Mouse (Mus musculus): ENCODE measurements around the gene Acta2. TPM values are rescaled to one million over a fixed set of nuclear protein-coding genes. Genes with fewer than 3 reads are reported as not detected.

Gene Acta2
- polyA plus RNA-seq (2015; fragmentation: Illumina TruSeq; extraction: RNeasy Lipid Tissue Mini Kit (QIAGEN cat#74804); ENCODE audit: insufficient read depth, low read depth, low replicate concordance): 99.8 TPM

DNA sequence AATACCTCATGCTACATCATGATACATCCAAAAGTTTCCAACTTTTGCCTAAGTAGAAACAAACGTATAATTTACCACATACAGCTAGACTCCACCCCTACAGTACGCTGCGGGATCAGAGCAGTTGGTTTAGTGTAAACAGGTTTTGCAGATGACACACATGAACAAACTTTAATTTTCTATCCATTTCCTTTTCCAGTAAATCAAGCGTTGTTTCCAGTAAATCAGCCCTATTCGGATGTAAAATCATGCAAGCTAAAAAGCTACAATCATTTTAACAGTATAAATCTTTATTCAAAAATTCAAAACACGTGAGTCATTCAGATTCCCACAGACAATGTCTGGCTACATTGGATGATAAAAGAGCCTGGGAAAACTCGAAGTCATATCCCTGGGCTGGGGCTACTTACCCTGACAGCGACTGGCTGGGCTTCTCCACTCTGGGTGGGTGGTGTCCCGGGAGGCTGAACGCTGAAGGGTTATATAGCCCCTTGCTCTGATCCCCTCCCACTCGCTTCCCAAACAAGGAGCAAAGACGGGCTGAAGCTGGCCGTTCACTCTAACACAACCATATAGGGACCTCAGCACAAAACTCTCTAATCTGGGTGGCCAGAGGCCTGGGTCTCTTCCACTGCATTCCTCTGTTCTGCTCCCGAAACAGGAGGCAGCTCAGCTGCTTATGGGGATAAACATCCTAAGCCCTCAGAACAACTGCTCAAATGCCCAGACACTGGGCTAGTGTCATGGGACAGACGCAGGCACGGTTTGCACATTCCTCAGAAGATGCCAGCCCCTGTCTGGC is at the start of gene Acta2:
TSS of gene Acta2 (minus strand) at position 711 of the 802 bp plus-strand sequence.

DNA sequence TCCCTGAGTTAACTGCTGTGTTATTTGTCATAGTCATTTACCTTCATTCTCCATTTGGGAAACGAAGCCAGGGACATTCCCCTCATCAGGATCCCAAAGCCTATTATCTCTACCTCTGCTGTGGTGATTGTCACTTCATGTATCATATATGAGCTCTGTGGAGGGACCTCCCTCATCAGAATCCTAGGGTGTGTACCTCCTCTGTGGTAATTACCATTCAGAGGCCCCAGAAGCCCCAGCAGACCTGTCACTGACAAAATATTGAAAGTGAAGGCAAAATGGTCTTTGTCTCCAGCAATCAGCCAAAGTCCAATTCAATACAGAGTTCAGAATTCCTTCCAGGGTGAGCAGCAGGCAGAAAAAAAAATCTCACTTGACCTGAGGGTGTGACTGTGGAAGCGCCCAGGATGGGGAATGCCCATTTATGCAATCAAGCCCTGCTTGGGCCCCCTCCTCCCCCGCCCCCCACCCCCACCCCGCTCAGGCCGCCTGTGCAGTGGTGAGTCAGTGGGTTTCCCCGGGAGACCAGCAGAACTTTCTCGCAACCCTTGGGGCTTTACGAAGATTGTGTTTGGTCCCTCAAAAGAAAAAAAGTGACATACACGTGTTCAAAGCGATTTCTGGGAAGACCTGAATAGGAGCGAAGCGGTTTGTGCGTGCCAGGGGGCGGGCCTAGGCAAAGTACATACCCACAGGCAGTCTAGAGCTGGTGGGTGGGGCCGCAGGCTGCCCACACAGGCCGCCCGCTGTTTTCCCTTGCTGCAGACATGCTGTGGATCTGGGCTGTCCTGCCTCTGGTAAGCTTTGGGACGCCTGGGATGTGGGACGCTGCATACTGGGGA is 34.8 kb upstream of the Acta2 start, which contains the start of gene Fas:
TSS of gene Fas (plus strand) at position 719 of the 842 bp plus-strand sequence.

DNA sequence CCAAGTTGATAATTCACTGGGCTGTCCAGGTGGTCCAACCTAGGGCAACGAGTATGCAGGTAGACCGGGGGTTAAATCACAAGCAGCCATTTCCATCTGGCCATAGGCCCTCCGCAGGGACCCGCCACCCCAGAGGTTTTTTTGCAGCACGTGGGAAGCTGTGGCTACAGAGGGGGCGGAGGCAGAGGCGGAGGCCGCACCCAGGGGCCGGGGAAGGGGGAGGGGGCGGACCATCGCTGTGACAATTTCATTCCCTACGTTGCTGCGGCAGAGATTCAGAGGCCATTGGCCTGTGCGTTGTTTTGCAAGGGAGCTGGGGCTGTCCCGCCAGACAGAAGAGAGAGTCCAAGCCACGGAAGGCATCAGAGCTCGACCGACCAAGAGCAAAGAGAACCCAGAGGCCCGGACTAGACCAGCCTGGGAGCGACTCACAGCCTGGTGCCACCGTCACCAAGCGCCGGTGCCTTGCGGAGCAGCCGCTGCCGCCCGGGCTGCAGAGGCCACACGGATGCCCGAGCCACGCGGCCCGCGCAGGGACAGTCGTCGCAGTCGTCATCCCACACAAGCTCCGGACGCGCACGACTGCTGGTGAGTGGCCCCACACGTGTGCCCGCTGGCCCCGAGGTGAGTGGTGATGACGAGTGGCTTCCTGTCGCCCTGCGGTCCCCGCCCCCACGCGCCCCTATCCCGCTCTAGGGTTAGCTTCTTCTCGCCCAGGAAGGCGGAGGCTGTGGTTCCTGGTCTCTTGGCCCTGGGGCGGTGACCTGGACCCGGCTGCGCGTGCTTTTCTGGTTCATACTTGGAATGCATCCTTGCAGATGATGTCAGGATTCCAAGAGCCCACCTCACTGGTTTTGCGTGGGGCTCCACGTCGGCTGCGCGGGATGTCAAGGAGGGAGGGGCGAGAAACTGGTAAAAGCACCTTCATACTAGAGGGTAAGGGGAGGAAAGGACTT is 63.1 kb downstream of the Acta2 start, which contains the start of gene Stambpl1:
TSS of gene Stambpl1 (plus strand) at position 222 of the 956 bp plus-strand sequence.

Other genes starting within 250 kb of the Acta2 start
- not detected for gene Lipk, start 247.3 kb downstream of the Acta2 start, polyA plus RNA-seq (2015; fragmentation: Illumina TruSeq; extraction: RNeasy Lipid Tissue Mini Kit (QIAGEN cat#74804); ENCODE audit: insufficient read depth, low read depth, low replicate concordance)
- not detected for gene Lipn, start 188.2 kb downstream of the Acta2 start, polyA plus RNA-seq (2015; fragmentation: Illumina TruSeq; extraction: RNeasy Lipid Tissue Mini Kit (QIAGEN cat#74804); ENCODE audit: insufficient read depth, low read depth, low replicate concordance)
- gene Lipm, start 154.7 kb downstream of the Acta2 start, polyA plus RNA-seq (2015; fragmentation: Illumina TruSeq; extraction: RNeasy Lipid Tissue Mini Kit (QIAGEN cat#74804); ENCODE audit: insufficient read depth, low read depth, low replicate concordance): not detected
- not detected for gene Ankrd22, start 89.5 kb downstream of the Acta2 start, polyA plus RNA-seq (2015; fragmentation: Illumina TruSeq; extraction: RNeasy Lipid Tissue Mini Kit (QIAGEN cat#74804); ENCODE audit: insufficient read depth, low read depth, low replicate concordance)
- gene Stambpl1, start 63.4 kb downstream of the Acta2 start, polyA plus RNA-seq (2015; fragmentation: Illumina TruSeq; extraction: RNeasy Lipid Tissue Mini Kit (QIAGEN cat#74804); ENCODE audit: insufficient read depth, low read depth, low replicate concordance): 2.7 TPM
- gene Fas, start 35.1 kb upstream of the Acta2 start, polyA plus RNA-seq (2015; fragmentation: Illumina TruSeq; extraction: RNeasy Lipid Tissue Mini Kit (QIAGEN cat#74804); ENCODE audit: insufficient read depth, low read depth, low replicate concordance): 5.4 TPM
- gene Ch25h, start 219.6 kb upstream of the Acta2 start, polyA plus RNA-seq (2015; fragmentation: Illumina TruSeq; extraction: RNeasy Lipid Tissue Mini Kit (QIAGEN cat#74804); ENCODE audit: insufficient read depth, low read depth, low replicate concordance): 1.0 TPM

Measured in pancreas, adult 10 weeks (tissue).